Mouse (Mus musculus) cerebellum, adult 2 months (tissue): ENCODE results near the gene Slc8a2. TPM values are rescaled to one million over a fixed set of nuclear protein-coding genes. Genes with fewer than 3 reads are reported as not detected.

Experiments
- DNase-seq, 2 experiments: peaks; one replicate each; pipeline ENCODE4 v3.0.0; 2021
- H3K27ac ChIP-seq: fragments of 200-500 bp; 2 replicates; pipeline ENCODE4 v1.5.1; 2012; ENCODE audit warnings: low read length, control low read depth, inconsistent platforms; ENCODE audit not compliant: insufficient read depth
- H3K27me3 ChIP-seq: fragments of 200-500 bp; 2 replicates; pipeline ENCODE4 v1.6.1; 2012; ENCODE audit warnings: inconsistent platforms, mild to moderate bottlenecking, low read length, moderate library complexity; ENCODE audit not compliant: control insufficient read depth, insufficient read depth
- H3K4me1 ChIP-seq: fragments of 200-500 bp; 2 replicates; pipeline ENCODE4 v1.6.1; 2011; ENCODE audit warnings: low read length; ENCODE audit not compliant: control insufficient read depth, insufficient read depth
- H3K4me3 ChIP-seq: fragments of 200-500 bp; replicated peaks from 2 replicates; pipeline ENCODE3; 2011; ENCODE audit warnings: mild to moderate bottlenecking, low read depth, low read length, control low read depth; ENCODE audit not compliant: insufficient read depth
- CTCF ChIP-seq: fragments of 200-500 bp; IDR thresholded peaks from 2 replicates; pipeline ENCODE4 v1.5.1; 2011; ENCODE audit warnings: low read depth, mild to moderate bottlenecking, control low read depth, low read length, moderate library complexity, borderline replicate concordance; ENCODE audit not compliant: insufficient read depth
- POLR2A ChIP-seq: fragments of 200-500 bp; IDR thresholded peaks from 2 replicates; pipeline ENCODE4 v1.6.1; 2011; ENCODE audit warnings: low read length, control low read depth, borderline replicate concordance; ENCODE audit not compliant: insufficient read depth
- WGBS: fragments of 180-500 bp; shearing (Covaris S2); methylation state at CpG from one replicate; pipeline ENCODE4 v1.1.7; 2018; 5-methylcytosine and 5-hydroxymethylcytosine counted together
- polyA plus RNA-seq: library from polyadenylated mRNA; depleted of rRNA; stranded (reverse); fragments of >200 nt; gene quantifications from 2 replicates; pipeline ENCODE4 v1.2.3, GENCODE M21; 2012

The Slc8a2 gene
- polyA plus RNA-seq, 1 experiment, result 84.6 TPM

DNA sequence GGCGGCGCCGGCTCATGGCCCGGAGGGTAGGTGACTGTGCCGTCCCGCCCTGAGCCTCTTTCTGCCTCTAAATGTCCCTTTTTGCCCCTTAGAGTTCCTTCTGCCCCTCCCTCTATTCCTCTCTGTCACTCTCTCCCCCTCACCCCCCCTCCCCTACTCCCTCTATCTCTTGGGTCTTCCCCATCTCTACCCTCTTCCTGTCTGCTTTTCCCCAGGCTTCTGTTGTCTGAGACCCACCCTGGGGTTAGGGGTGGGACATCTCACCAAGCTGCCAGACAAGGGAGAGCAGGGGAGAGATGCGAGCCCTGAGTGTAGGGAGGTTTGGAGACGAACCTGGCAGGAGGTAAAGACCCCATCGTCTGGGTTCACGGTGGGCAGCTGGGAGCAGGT, 45.9 kb downstream of the Slc8a2 start:
- TF ChIP-seq POLR2A (no peak), CTCF (no peak)
- no peak for DNase-seq
- peaks cover 22% of the 10 kb centered on the region for H3K4me1 ChIP-seq
- H3K4me3 ChIP-seq, result peak overlapping the region; percentile 94
- H3K27me3 ChIP-seq, result no peaks in the 10 kb centered on the region
- WGBS, result under 1% methylated on average over 10 of the region's 10 CpGs
- peak overlapping the region; percentile 66 for H3K27ac ChIP-seq

- no peak for TF ChIP-seq POLR2A
- no peak for TF ChIP-seq CTCF
- no peak for DNase-seq
Observed at GRCm38 (mm10) chr7:16178114-16178513, 48.5 kb downstream of the Slc8a2 start.

DNA sequence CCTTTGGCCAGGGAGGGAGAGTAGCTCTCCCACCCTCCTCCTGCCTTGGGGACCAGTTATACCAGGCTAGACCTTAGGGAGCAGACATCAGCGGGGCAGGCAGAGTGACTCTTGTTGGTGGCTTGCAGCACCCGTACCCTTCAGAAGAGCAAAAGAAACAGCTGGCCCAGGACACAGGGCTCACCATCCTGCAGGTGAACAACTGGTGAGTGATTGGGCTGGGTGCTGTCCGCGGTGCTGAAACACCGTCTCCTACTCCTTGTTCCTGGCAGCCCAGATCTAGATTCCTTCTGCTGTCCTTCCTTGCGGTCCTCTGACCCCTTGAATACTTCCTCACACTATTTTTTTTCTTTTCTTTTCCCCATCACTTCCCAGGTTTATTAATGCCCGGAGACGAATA, 54.0 kb downstream of the Slc8a2 start:
- Histone ChIP-seq H3K4me1 (no peaks in the 10 kb centered on the region), H3K27me3 (no peaks in the 10 kb centered on the region), H3K4me3 (no peak overlapping the region), H3K27ac (no peak overlapping the region)
- WGBS, result 41% methylated on average over 8 of the region's 8 CpGs
- DNase-seq, result no peak
- TF ChIP-seq POLR2A, result no peak
- no peak for TF ChIP-seq CTCF

More at GRCm38 (mm10) chr7:16178114-16178513, 48.5 kb downstream of the Slc8a2 start:
- H3K4me1 ChIP-seq, result peaks cover 10% of the 10 kb centered on the region
- H3K4me3 ChIP-seq, result no peak overlapping the region
- H3K27ac ChIP-seq, result no peak overlapping the region
- H3K27me3 ChIP-seq, result no peaks in the 10 kb centered on the region
- 87% methylated on average over 4 of the region's 4 CpGs for WGBS

DNA sequence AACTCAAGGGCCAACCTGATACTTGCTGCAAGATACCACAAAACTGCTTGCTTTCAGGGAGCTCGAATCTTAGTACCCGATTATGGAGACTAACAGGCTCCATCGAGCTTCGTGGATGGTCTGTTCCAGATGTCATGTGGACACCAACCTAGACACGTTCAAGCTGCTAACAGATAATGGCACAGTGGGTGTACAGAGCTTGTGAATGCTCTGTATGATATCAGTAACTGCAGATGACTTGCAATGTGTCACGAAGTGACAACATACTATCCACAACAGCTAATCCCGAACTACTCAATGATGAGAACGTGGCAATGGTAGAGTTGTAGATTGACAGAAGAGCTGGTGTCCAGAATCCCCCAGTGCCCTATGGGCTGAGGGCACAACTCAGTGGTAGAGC, 57.9 kb downstream of the Slc8a2 start:
- H3K27me3 ChIP-seq, result no peaks in the 10 kb centered on the region
- no peak overlapping the region for H3K27ac ChIP-seq
- H3K4me1 ChIP-seq, result no peaks in the 10 kb centered on the region
- H3K4me3 ChIP-seq, result no peak overlapping the region
- no peak for DNase-seq
- 72% methylated on average over 8 of the region's 8 CpGs for WGBS
- TF ChIP-seq CTCF (no peak), POLR2A (no peak)

DNA sequence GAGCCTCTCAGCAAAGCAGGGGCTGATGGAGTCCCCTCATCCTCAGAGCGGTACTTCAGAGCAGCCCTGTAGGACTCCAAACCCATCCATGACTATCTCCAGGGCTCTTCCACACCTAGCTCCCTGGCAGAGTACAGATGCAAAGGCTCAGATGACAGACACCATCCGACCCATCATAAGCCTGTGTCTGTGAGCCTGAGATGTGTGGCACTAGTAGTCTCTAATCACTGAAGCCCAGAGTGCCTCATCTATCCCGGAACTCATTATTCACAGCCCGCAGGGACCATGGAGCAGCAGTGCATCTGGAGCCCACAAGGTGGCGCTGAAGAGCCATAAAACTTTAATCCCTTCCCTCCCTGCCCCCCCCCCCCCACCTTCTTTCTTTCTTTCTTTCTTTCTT, 62.7 kb downstream of the Slc8a2 start:
- H3K27ac ChIP-seq, result no peak overlapping the region
- no peak overlapping the region for H3K4me3 ChIP-seq
- DNase-seq, result peak; percentile 70 to 86
- peak; percentile 71 for TF ChIP-seq CTCF
- TF ChIP-seq POLR2A, result no peak
- 20% methylated on average over 5 of the region's 5 CpGs for WGBS
- no peaks in the 10 kb centered on the region for H3K27me3 ChIP-seq
- no peaks in the 10 kb centered on the region for H3K4me1 ChIP-seq

GRCm38 (mm10) chr7:16193702-16194101, 64.1 kb downstream of the Slc8a2 start:
- no peak overlapping the region for H3K27ac ChIP-seq
- H3K4me3 ChIP-seq, result no peak overlapping the region
- TF ChIP-seq POLR2A (no peak), CTCF (no peak)
- DNase-seq, result no peak
- no peaks in the 10 kb centered on the region for H3K4me1 ChIP-seq
- WGBS, result 42% methylated on average over 3 of the region's 3 CpGs
- H3K27me3 ChIP-seq, result no peaks in the 10 kb centered on the region

- DNase-seq, result no peak
- Histone ChIP-seq H3K4me3 (no peak overlapping the region), H3K27me3 (no peaks in the 10 kb centered on the region), H3K4me1 (no peaks in the 10 kb centered on the region), H3K27ac (no peak overlapping the region)
- TF ChIP-seq CTCF (no peak), POLR2A (no peak)
- WGBS, result 71% methylated on average over 6 of the region's 6 CpGs
Observed at GRCm38 (mm10) chr7:16196616-16197015, 67.0 kb downstream of the Slc8a2 start.

DNA sequence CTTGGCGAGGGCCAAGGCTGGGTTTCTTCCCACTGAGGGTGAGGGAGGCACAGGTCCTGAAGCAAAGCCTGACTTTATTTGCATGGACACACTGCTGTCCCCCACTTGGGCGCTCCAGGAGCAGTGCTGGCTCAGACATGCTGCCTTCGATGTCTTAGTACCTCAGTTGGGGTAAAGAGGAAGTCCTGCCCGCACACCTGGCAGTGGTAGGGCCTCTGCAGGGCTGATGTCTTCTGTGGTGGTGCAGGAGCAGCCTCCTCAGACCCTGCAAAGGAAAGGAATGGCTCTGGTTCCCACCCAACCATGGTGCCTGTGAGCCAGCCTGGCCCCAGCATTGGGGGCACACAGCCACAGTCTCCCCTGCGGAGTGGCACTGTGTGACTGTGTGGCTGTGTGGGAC, 67.5 kb downstream of the Slc8a2 start:
- WGBS, result 88% methylated on average over 5 of the region's 5 CpGs
- Histone ChIP-seq H3K27ac (no peak overlapping the region), H3K27me3 (no peaks in the 10 kb centered on the region), H3K4me1 (no peaks in the 10 kb centered on the region), H3K4me3 (no peak overlapping the region)
- TF ChIP-seq POLR2A (no peak), CTCF (no peak)
- no peak for DNase-seq
